Mouse (Mus musculus): ENCODE results near the gene Gata5. TPM values are rescaled to one million over a fixed set of nuclear protein-coding genes. Genes with fewer than 3 reads are reported as not detected.

Gata5 gene
- polyA plus RNA-seq, 1 experiment from 2014 or later = 10.4 TPM

DNA sequence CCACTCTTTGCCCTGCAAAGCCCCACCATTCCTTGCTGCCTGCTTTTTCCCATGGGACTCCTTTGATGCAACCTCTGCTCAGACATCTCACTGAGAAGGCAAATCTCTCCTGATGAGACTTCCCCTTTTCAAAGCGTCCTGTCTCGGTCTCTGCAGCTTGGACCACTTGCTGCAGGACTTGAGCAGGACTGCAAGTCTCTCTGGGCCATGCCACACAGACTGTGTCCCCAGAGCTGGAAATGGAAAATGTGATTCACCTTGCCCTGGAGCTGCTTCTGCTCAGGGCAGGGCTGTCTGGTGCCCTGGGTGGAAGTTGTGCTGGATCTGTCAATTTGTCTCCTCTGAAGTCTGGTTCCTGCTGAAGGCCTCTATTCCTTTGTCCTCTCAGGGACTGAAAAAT, 7.7 kb upstream of the Gata5 start:
- H3K27ac ChIP-seq (ENCODE audit: low read length) = no peak overlapping the region
- no peak for TF ChIP-seq EP300 (IDR thresholded peaks at IDR 0.05)
- no peak for TF ChIP-seq CTCF (IDR thresholded peaks at IDR 0.05)
- no peak overlapping the region for H3K9ac ChIP-seq (replicated peaks; ENCODE audit: low read depth)
- no peak overlapping the region for H3K4me3 ChIP-seq (ENCODE audit: low read depth, low read length)
- H3K9me3 ChIP-seq (ENCODE audit: low read length) = no peaks in the 10 kb centered on the region
- DNase-seq (ENCODE audit: low spot score) (no peak), ATAC-seq (0 out of 2 replicates have a peak, but pooled peaks have one; percentile 11)
- H3K27me3 ChIP-seq (replicated peaks; ENCODE audit: insufficient read depth, low read length) = no peaks in the 10 kb centered on the region
- WGBS = 44% methylated on average over 2 of the region's 2 CpGs
- peaks cover 14% of the 10 kb centered on the region for H3K4me1 ChIP-seq (ENCODE audit: insufficient read depth, low read depth, low read length)
- H3K4me2 ChIP-seq (replicated peaks; ENCODE audit: low read depth, low read length) = no peak overlapping the region
- no peaks in the 10 kb centered on the region for H3K36me3 ChIP-seq (ENCODE audit: insufficient read depth, low read length)

DNA sequence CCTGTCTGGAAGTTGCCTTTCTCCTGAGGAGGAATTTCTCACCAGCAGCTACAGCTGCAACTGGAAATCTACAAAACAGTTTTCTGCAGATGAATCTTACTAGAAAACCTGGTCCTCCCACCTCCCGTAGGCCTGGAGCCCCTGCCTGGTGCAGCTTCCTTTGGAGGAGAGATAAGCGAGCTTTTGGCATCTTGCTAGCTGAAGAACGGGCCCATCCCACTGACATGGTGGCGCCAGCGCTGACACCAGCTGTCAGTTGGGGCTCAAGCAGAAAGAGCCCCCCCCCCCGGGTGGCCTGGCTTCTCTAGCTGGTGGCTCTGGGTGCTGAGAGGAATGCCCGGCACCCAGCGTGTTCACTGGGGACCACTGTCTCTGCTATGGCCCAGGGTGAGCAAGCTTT, 6.7 kb upstream of the Gata5 start:
- H3K27me3 ChIP-seq (replicated peaks; ENCODE audit: insufficient read depth, low read length) = no peaks in the 10 kb centered on the region
- H3K4me2 ChIP-seq (replicated peaks; ENCODE audit: low read depth, low read length) = no peak overlapping the region
- no peak overlapping the region for H3K9ac ChIP-seq (replicated peaks; ENCODE audit: low read depth)
- TF ChIP-seq CTCF (IDR thresholded peaks at IDR 0.05) (no peak), EP300 (IDR thresholded peaks at IDR 0.05) (no peak)
- no peak overlapping the region for H3K27ac ChIP-seq (ENCODE audit: low read length)
- no peaks in the 10 kb centered on the region for H3K9me3 ChIP-seq (ENCODE audit: low read length)
- no peak overlapping the region for H3K4me3 ChIP-seq (ENCODE audit: low read depth, low read length)
- H3K36me3 ChIP-seq (ENCODE audit: insufficient read depth, low read length) = no peaks in the 10 kb centered on the region
- 36% methylated on average over 8 of the region's 8 CpGs for WGBS
- ATAC-seq (no peak), DNase-seq (ENCODE audit: low spot score) (no peak)
- H3K4me1 ChIP-seq (ENCODE audit: insufficient read depth, low read depth, low read length) = peaks cover 7% of the 10 kb centered on the region

DNA sequence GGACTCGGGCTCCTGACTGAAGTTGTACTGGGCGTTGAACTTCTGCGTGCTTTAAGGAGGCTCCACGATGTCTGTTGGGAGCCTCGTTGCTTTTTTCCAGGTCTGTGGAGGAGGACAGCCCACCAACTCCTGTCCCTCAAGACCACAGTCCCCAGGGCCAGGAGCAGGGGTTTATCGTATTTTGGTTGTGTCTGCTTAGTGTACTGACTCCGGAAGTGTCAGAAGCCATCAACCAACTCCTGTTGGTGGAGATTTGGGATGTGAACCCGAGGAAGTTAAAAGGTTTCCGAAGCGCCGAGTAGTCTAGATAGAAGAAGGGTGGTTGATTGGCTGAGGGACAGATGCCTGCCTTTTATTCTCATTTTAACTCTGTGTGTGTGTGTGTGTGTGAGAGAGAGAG, 5.4 kb upstream of the Gata5 start:
- H3K4me1 ChIP-seq (ENCODE audit: insufficient read depth, low read depth, low read length) = peaks cover 4% of the 10 kb centered on the region; the same call in 1 of the 2 replicates
- H3K4me3 ChIP-seq (ENCODE audit: low read depth, low read length) = no peak overlapping the region
- ATAC-seq = no peak
- H3K36me3 ChIP-seq (ENCODE audit: insufficient read depth, low read length) = no peaks in the 10 kb centered on the region
- WGBS = 13% methylated on average over 11 of the region's 11 CpGs
- H3K9me3 ChIP-seq (ENCODE audit: low read length) = no peaks in the 10 kb centered on the region
- H3K27me3 ChIP-seq (replicated peaks; ENCODE audit: insufficient read depth, low read length) = 0 out of 2 replicates have a peak, but pooled peaks cover 3% of the 10 kb centered on the region
- DNase-seq (ENCODE audit: low spot score) = no peak
- TF ChIP-seq CTCF (IDR thresholded peaks at IDR 0.05) (no peak), EP300 (IDR thresholded peaks at IDR 0.05) (no peak)
- no peak overlapping the region for H3K9ac ChIP-seq (replicated peaks; ENCODE audit: low read depth)
- no peak overlapping the region for H3K27ac ChIP-seq (ENCODE audit: low read length)
- H3K4me2 ChIP-seq (replicated peaks; ENCODE audit: low read depth, low read length) = no peak overlapping the region

DNA sequence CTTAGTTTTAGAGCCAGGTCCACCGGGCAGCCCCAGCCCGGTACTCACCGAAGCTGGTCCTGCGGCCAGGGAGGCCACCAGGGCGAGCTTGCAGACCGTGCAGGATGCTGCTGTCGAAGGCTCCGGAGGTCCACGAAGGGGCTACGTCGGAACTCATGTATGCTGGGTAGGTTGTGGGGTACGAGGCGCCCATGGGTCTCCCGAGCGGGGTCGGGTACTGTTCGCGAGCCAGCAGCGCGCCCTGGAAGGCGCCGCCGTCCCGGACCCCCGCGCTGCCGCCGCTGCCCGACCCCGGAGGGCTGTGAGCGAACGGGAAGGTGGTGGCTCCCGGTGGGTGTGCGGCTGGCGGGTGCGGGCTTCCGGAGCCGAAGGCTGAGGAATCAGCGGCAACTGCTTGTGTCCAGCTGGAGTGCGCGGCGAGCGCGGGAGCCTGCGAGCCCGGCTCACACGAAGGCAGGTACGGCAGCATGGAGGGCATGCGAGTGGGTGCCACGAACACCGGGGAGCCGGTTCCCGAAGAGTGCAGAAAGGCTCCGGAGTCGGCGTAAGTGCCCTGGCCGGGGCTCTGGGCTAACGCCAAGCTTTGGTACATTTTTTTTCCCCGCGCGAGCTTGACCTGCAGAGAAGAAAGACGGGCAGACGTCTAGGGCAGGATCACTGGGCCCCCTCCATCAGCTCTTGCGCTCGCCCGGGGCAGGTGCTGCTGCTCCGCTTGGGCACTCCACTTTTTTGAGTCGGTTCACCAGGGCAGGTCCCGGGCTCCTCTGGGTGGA, 535 bp downstream of the Gata5 start:
- H3K9ac ChIP-seq (replicated peaks; ENCODE audit: low read depth) = peak overlapping the region; percentile 43
- H3K27me3 ChIP-seq (replicated peaks; ENCODE audit: insufficient read depth, low read length) = peaks cover 10% of the 10 kb centered on the region; the same call in 1 of the 2 replicates
- TF ChIP-seq EP300 (IDR thresholded peaks at IDR 0.05) = no peak
- no peak for TF ChIP-seq CTCF (IDR thresholded peaks at IDR 0.05)
- H3K27ac ChIP-seq (ENCODE audit: low read length) = peak overlapping the region; percentile 71
- ATAC-seq (peak; percentile 8), DNase-seq (ENCODE audit: low spot score) (no peak)
- H3K4me3 ChIP-seq (ENCODE audit: low read depth, low read length) = peak overlapping the region; percentile 55
- WGBS = under 1% methylated on average over 68 of the region's 69 CpGs
- H3K4me1 ChIP-seq (ENCODE audit: insufficient read depth, low read depth, low read length) = no peaks in the 10 kb centered on the region; the same call in 1 of the 2 replicates
- H3K4me2 ChIP-seq (replicated peaks; ENCODE audit: low read depth, low read length) = peak overlapping the region; percentile 63
- no peaks in the 10 kb centered on the region for H3K36me3 ChIP-seq (ENCODE audit: insufficient read depth, low read length)
- H3K9me3 ChIP-seq (ENCODE audit: low read length) = no peaks in the 10 kb centered on the region

DNA sequence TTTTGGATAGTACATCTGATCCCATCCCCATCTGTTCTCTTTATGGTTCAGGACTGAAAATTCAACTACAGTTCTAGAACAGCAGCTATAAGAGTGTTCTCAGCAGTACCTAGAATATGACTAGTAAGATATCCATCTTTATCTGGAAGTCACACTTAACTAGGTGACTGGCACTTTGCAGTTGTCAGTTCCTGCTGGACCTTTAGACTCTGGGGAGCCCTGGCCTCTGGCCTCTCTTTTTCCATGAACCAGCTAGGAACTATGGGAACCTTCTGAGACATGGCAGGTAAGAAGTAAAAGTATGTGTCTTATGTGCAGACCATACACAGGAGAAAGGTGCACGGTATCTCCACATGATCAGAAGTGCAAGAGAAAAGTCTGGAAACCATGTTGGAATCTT, 5.0 kb downstream of the Gata5 start:
- Histone ChIP-seq H3K36me3 (ENCODE audit: insufficient read depth, low read length) (0 out of 2 replicates have a peak, but pooled peaks cover 7% of the 10 kb centered on the region), H3K9ac (replicated peaks; ENCODE audit: low read depth) (no peak overlapping the region), H3K4me3 (ENCODE audit: low read depth, low read length) (no peak overlapping the region), H3K4me1 (ENCODE audit: insufficient read depth, low read depth, low read length) (no peaks in the 10 kb centered on the region; the same call in 1 of the 2 replicates), H3K4me2 (replicated peaks; ENCODE audit: low read depth, low read length) (no peak overlapping the region), H3K27ac (ENCODE audit: low read length) (no peak overlapping the region), H3K9me3 (ENCODE audit: low read length) (no peaks in the 10 kb centered on the region), H3K27me3 (replicated peaks; ENCODE audit: insufficient read depth, low read length) (peaks cover 7% of the 10 kb centered on the region; the same call in 1 of the 2 replicates)
- ATAC-seq (no peak), DNase-seq (ENCODE audit: low spot score) (no peak)
- TF ChIP-seq CTCF (IDR thresholded peaks at IDR 0.05) = no peak
- TF ChIP-seq EP300 (IDR thresholded peaks at IDR 0.05) = no peak
- 100% methylated on average over 1 of the region's 1 CpGs for WGBS

GRCm38 (mm10) chr2:180322674-180323355, 11.7 kb downstream of the Gata5 start:
- TF ChIP-seq CTCF (IDR thresholded peaks at IDR 0.05) (no peak), EP300 (IDR thresholded peaks at IDR 0.05) (no peak)
- no peak overlapping the region for H3K4me3 ChIP-seq (ENCODE audit: low read depth, low read length)
- WGBS = 8% methylated on average over 10 of the region's 14 CpGs
- no peaks in the 10 kb centered on the region for H3K4me1 ChIP-seq (ENCODE audit: insufficient read depth, low read depth, low read length)
- no peak overlapping the region for H3K4me2 ChIP-seq (replicated peaks; ENCODE audit: low read depth, low read length)
- peak; percentile 86 for ATAC-seq
- H3K27ac ChIP-seq (ENCODE audit: low read length) = 0 out of 2 replicates have a peak overlapping the region, but pooled peaks have one; percentile 6
- H3K9me3 ChIP-seq (ENCODE audit: low read length) = no peaks in the 10 kb centered on the region
- 0 out of 2 replicates have a peak, but pooled peaks cover 4% of the 10 kb centered on the region for H3K36me3 ChIP-seq (ENCODE audit: insufficient read depth, low read length)
- H3K9ac ChIP-seq (replicated peaks; ENCODE audit: low read depth) = no peak overlapping the region
- H3K27me3 ChIP-seq (replicated peaks; ENCODE audit: insufficient read depth, low read length) = no peaks in the 10 kb centered on the region
- peak; percentile 79 for DNase-seq (ENCODE audit: low spot score)
